Mouse (Mus musculus) ES-Bruce4 (cell line): ENCODE measurements around the gene Cplx3.

Experiments used
- CTCF ChIP-seq: IDR thresholded peaks from one replicate; pipeline ENCODE4 v1.8.1; 2011; ENCODE audit warnings: low read depth, low read length
- POLR2A ChIP-seq: IDR thresholded peaks from one replicate; pipeline ENCODE4 v1.8.1; 2011; ENCODE audit warnings: low read length; ENCODE audit not compliant: insufficient read depth

DNA sequence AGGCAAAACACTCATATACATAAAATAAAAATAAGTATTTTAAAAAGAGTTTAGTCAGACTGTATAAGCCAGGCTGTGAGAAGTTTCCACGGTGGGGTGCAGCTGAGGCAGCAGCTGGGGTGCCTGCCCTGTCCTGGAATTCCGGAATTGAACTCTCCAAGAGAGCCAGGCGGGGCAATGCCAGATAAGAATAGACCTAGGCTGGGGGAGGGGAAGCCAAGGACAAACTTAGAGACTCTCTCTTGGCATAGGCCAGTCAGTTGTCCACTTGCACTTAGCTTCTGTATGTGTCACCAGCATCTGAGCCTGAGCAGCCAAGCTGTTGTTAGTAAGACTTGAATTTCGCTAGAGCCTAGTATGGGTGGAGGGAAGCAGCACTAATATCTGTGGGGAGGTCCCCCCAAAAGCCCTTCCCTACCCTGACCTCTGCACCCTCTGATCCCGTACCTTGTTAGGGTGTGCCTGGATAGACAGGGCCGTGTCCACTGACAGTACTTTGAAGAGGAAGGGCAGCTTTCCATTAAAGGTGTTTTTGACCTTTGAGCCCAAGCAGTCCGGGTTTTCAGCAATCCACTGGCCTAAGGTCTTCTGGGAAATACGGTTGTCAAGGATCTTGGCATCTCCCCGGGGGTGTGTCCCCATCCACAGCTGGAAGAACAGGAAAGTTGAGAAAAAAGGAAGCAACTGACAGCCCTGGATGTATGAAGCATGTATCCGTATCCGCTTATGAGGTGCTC is 55.8 kb downstream of the Cplx3 start:
- no peak for TF ChIP-seq CTCF
- no peak for TF ChIP-seq POLR2A
